Mouse (Mus musculus) kidney, postnatal 14 days (tissue): ENCODE results near the gene Rapgef4.
"Not testable (repeated sequence)": the region's sequence is repeated elsewhere in the genome, so short reads cannot be mapped to it uniquely, and the experiment has no call there.

Experiments used
- DNase-seq: peaks from one replicate; pipeline ENCODE4 v3.0.0; 2022; ENCODE audit warnings: mixed read lengths

Gene Rapgef4

GRCm38 (mm10) chr2:72123851-72124250, 142.8 kb downstream of the Rapgef4 start:
- no peak for DNase-seq

GRCm38 (mm10) chr2:72125786-72126185, 144.7 kb downstream of the Rapgef4 start:
- DNase-seq, result no peak

- no peak for DNase-seq
Observed at GRCm38 (mm10) chr2:72126411-72126810, 145.4 kb downstream of the Rapgef4 start.

GRCm38 (mm10) chr2:72129612-72130311, 148.7 kb downstream of the Rapgef4 start:
- DNase-seq, result no peak

- no peak for DNase-seq
Observed at GRCm38 (mm10) chr2:72132222-72132621, 151.2 kb downstream of the Rapgef4 start.

- DNase-seq, result no peak
Observed at GRCm38 (mm10) chr2:72136045-72136444, 155.0 kb downstream of the Rapgef4 start.

GRCm38 (mm10) chr2:72136486-72137264, 155.6 kb downstream of the Rapgef4 start:
- DNase-seq, result no peak

- DNase-seq, result no peak
Observed at GRCm38 (mm10) chr2:72139863-72140845, 159.1 kb downstream of the Rapgef4 start.

GRCm38 (mm10) chr2:72141091-72141490, 160.1 kb downstream of the Rapgef4 start:
- DNase-seq, result no peak

GRCm38 (mm10) chr2:72141732-72142131, 160.7 kb downstream of the Rapgef4 start:
- DNase-seq, result not testable (repeated sequence)

GRCm38 (mm10) chr2:72143413-72143812, 162.4 kb downstream of the Rapgef4 start:
- DNase-seq, result no peak

GRCm38 (mm10) chr2:72144576-72145200, 163.6 kb downstream of the Rapgef4 start:
- DNase-seq, result no peak

GRCm38 (mm10) chr2:72145281-72145875, 164.3 kb downstream of the Rapgef4 start:
- DNase-seq, result no peak

- DNase-seq, result no peak
Observed at GRCm38 (mm10) chr2:72146061-72146460, 165.0 kb downstream of the Rapgef4 start.

- DNase-seq, result no peak
Observed at GRCm38 (mm10) chr2:72147246-72147645, 166.2 kb downstream of the Rapgef4 start.

GRCm38 (mm10) chr2:72147695-72148094, 166.7 kb downstream of the Rapgef4 start:
- DNase-seq, result no peak

GRCm38 (mm10) chr2:72148647-72149046, 167.6 kb downstream of the Rapgef4 start:
- DNase-seq, result peak; percentile 28

GRCm38 (mm10) chr2:72149059-72149458, 168.0 kb downstream of the Rapgef4 start:
- DNase-seq, result peak; percentile 69

GRCm38 (mm10) chr2:72151792-72152554, 170.9 kb downstream of the Rapgef4 start:
- no peak for DNase-seq

- DNase-seq, result no peak
Observed at GRCm38 (mm10) chr2:72152746-72153145, 171.7 kb downstream of the Rapgef4 start.

- no peak for DNase-seq
Observed at GRCm38 (mm10) chr2:72153851-72154250, 172.8 kb downstream of the Rapgef4 start.
